Mouse (Mus musculus): Measurements from ENCODE around the gene Nicn1.

DNA sequence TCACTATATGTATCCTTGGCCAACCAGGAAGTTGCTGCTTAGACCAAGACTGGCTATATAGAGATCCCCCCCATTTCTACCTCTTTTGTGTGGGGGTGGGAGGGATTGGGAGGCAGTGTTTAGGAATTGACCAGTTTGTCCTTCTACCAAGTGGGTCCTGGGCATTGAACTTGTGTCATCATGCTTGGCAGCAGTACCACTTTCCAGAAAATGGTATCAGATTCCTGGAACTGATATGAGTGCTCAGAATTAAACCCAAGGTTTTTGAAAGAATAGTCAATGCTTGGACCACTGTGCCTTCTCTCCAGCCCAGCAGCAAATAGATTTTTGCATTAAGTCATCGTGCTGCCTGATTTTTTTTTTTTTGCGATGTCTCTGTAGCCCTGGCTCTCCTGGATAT lies 35.6 kb downstream of the Nicn1 start:
- TF ChIP-seq CTCF (IDR thresholded peaks at IDR 0.05; ENCODE audit: extremely low read depth, insufficient read depth, low read length) (no peak), POLR2A (IDR thresholded peaks at IDR 0.05; ENCODE audit: extremely low read depth, insufficient read depth, low read length) (no peak)
